Mouse (Mus musculus) olfactory bulb, adult 2 months (tissue): ENCODE results near the gene Gm17428. TPM values are rescaled to one million over a fixed set of nuclear protein-coding genes. Genes with fewer than 3 reads are reported as not detected.
"Not testable (repeated sequence)": the region's sequence is repeated elsewhere in the genome, so short reads cannot be mapped to it uniquely, and the experiment has no call there.

Experiments
- H3K27ac ChIP-seq: fragments of 200-500 bp; 2 replicates; pipeline ENCODE4 v1.5.1; 2012; ENCODE audit warnings: low read depth, low read length; ENCODE audit not compliant: insufficient read depth
- H3K4me1 ChIP-seq: fragments of 200-500 bp; 2 replicates; pipeline ENCODE4 v1.6.1; 2012; ENCODE audit warnings: low read length; ENCODE audit not compliant: control insufficient read depth, insufficient read depth
- H3K4me3 ChIP-seq: fragments of 200-500 bp; 2 replicates; pipeline ENCODE4 v1.5.1; 2012; ENCODE audit warnings: mild to moderate bottlenecking, low read depth, low read length, moderate library complexity; ENCODE audit not compliant: insufficient read depth
- CTCF ChIP-seq: fragments of 200-500 bp; IDR thresholded peaks from 2 replicates; pipeline ENCODE4 v1.5.1; 2012; ENCODE audit warnings: low read depth, mild to moderate bottlenecking, low read length, moderate library complexity; ENCODE audit not compliant: insufficient read depth
- POLR2A ChIP-seq: fragments of 200-500 bp; IDR thresholded peaks from 2 replicates; pipeline ENCODE4 v1.6.1; 2012; ENCODE audit warnings: mild to moderate bottlenecking, low read depth, low read length, moderate library complexity; ENCODE audit not compliant: insufficient read depth
- WGBS: fragments of 180-500 bp; shearing (Covaris S2); methylation state at CpG from one replicate; pipeline ENCODE4 v1.1.7; 2018; 5-methylcytosine and 5-hydroxymethylcytosine counted together
- polyA plus RNA-seq: library from polyadenylated mRNA; stranded (reverse); fragments of >200 nt; gene quantifications from 2 replicates; pipeline ENCODE4 v1.2.4, GENCODE M21; 2012; ENCODE audit warnings: low replicate concordance; ENCODE audit not compliant: missing spikeins, insufficient read depth, insufficient read length

Gm17428 gene
- polyA plus RNA-seq, 1 experiment, result not detected

DNA sequence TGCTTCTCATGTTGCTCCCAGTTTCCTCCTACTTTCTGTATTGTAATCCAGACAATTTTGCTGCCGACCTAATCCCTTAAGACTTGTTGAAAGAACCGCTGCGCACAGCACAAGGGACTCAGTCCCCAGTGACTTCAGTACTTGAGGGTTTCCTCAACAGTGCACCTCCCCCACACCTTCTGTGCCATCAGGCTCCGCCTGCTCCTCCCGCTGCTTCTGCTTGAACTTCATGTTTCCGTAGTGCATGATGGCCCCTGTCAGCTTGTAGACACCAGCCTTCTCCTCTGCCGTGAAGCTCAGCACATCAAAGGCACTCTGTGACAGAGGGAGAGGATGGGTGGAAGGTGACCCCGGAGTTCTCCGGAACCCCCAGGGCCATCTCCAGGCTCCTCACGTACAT, 16.0 kb upstream of the Gm17428 start:
- WGBS, result 71% methylated on average over 10 of the region's 10 CpGs
- TF ChIP-seq CTCF, result no peak
- TF ChIP-seq POLR2A, result no peak

DNA sequence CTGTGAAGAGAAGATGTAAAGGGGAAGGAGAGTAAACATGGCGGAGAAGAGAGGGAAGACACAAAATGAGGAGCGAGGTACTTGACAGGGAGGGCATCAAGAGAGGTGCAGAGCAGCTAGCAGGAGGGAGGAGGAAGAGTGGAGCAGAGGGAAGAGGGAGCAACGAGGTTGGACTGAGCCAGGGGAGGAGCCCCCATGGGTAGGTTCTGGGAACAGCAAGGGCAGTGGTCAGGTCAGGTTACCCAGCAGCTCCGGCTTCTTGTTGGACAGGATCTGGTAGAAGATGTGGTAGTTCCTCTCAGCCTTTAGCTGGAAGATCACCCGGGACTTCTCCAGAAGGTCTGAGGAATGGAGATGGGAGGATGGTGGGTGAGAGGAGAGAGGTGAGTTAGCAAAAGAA, 15.2 kb upstream of the Gm17428 start:
- no peak overlapping the region for H3K27ac ChIP-seq
- no peak overlapping the region for H3K4me3 ChIP-seq
- H3K4me1 ChIP-seq, result 0 out of 2 replicates have a peak, but pooled peaks cover 4% of the 10 kb centered on the region
- TF ChIP-seq POLR2A, result no peak
- TF ChIP-seq CTCF, result no peak
- WGBS, result 88% methylated on average over 5 of the region's 5 CpGs

More for the DNA sequence above, 16.0 kb upstream of the Gm17428 start:
- 0 out of 2 replicates have a peak, but pooled peaks cover 4% of the 10 kb centered on the region for H3K4me1 ChIP-seq
- H3K27ac ChIP-seq, result no peak overlapping the region
- no peak overlapping the region for H3K4me3 ChIP-seq

DNA sequence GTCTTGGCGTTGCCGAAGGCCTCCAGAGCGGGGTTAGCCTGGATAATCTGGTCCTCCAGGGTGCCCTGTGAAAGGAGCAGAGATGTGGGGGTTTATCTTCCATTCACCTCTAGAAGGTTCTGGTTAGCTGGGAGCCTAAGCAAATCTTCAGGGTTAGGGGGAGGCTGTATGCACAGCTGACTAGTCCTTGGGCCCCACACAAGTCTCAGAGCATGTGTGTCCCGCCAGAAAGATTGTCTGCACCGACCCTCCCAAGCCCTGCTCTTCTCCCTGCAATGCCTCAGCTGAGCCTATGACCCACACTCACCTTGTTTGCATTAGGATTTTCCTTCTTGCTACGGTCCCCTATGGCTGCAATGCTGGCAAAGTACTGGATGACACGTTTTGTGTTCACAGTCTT, 14.0 kb upstream of the Gm17428 start:
- TF ChIP-seq CTCF (no peak), POLR2A (no peak)
- no peak overlapping the region for H3K27ac ChIP-seq
- no peak overlapping the region for H3K4me3 ChIP-seq
- H3K4me1 ChIP-seq, result 0 out of 2 replicates have a peak, but pooled peaks cover 4% of the 10 kb centered on the region
- WGBS, result 92% methylated on average over 7 of the region's 7 CpGs

DNA sequence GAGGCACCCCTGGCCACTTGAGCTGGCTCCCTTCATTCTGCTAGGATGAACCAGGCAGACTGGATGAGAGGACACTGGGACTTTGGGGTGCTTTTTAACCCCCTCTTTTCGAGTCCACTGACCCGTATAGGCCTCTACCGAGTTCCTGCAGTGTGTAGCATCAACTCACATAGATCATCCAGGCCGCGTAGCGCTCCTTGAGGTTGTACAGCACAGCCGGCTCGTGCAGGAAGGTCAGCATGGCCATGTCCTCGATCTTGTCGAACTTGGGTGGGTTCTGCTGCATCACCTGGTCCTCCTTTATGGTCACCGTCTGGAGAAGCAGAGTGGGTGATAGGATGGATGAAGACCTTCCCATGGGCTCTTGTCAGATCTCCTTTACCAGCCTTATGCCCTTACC, 13.0 kb upstream of the Gm17428 start:
- Histone ChIP-seq H3K4me1 (0 out of 2 replicates have a peak, but pooled peaks cover 4% of the 10 kb centered on the region), H3K27ac (no peak overlapping the region), H3K4me3 (no peak overlapping the region)
- 94% methylated on average over 11 of the region's 11 CpGs for WGBS
- no peak for TF ChIP-seq POLR2A
- no peak for TF ChIP-seq CTCF

DNA sequence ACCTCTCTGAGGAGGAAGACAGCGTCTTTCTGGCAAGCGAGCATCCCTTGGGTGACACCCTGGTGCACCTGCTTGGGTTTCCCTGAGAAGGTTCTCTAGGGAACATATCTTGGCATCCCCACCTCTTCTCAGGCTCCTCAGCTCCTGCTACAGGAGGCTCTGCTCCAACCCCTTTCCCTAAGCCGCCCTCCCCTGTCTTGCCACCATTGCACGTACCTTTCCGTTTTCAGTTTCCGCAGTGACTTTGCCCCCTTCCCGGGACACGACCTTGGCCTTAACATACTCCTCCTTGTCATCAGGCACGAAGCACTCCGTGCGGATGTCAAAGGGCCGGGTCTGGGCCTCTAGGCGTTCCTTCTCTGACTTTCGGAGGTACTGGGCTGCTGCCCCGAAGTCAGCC, 11.7 kb upstream of the Gm17428 start:
- H3K4me1 ChIP-seq, result 0 out of 2 replicates have a peak, but pooled peaks cover 4% of the 10 kb centered on the region
- 86% methylated on average over 15 of the region's 15 CpGs for WGBS
- no peak overlapping the region for H3K4me3 ChIP-seq
- TF ChIP-seq POLR2A (no peak), CTCF (no peak)
- no peak overlapping the region for H3K27ac ChIP-seq

DNA sequence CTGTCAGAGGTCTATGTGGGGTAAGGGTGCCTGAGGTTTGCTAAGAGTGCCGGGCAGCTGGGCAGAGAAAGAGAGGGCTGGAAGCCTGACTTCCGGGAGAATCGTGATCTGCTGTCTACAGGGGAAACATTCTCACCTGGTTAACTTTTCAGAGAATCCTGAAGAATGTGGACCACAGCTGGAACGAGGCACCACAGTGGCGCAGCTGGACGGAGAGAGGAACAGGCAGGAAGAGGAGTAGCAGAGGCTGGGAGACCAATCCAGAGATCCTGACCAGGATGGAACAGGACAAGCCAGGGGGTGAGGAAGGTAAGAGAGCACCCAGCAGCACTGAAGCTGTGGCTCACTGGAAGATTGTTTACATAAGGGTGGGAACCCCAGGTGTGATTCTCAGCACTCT, 11.1 kb upstream of the Gm17428 start:
- TF ChIP-seq CTCF (no peak), POLR2A (no peak)
- 86% methylated on average over 6 of the region's 6 CpGs for WGBS
- H3K4me3 ChIP-seq, result no peak overlapping the region
- 0 out of 2 replicates have a peak, but pooled peaks cover 4% of the 10 kb centered on the region for H3K4me1 ChIP-seq
- no peak overlapping the region for H3K27ac ChIP-seq

DNA sequence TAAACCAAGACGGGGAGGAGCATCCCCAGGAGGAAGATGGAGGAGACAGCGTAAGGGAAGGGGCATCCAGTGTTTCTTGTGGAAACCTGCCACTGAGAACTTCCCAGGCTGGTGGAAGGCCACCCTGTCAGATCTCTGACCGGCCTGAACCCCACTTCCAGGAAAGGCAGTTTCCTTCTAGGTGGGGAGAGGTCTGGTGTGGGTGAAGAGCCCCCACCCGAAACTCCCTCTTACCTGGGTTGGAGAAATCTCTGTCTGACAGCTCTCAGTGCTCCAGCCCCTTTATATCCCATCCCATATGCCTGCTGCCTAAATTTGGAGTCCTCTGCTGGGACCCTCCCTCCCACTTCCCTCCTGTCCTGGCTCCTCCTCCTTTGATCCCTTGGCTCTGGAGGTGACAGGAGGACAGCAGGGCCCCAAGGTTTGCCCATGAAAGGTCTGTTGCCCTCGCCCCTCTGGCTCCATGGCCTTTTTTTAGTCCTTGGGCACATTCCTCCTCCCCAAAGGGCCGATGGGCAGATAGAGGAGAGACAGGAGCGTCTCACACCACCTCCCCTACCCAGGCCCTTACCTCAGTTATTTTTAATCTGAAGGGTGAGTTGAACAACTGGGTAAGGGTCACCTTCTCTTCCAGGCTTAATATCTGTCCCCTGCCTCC, 10.3 kb upstream of the Gm17428 start, which contains the start of gene Myh6:
Gene Myh6, minus strand, starts transcription at position 608 of the 658 bp plus-strand sequence.
- Histone ChIP-seq H3K4me1 (no peaks in the 10 kb centered on the region), H3K4me3 (no peak within 1 kb of the TSS), H3K27ac (no peak within 1 kb of the TSS)
- WGBS, result 86% methylated on average over 7 of the region's 7 CpGs
- TF ChIP-seq POLR2A (no peak), CTCF (no peak)

DNA sequence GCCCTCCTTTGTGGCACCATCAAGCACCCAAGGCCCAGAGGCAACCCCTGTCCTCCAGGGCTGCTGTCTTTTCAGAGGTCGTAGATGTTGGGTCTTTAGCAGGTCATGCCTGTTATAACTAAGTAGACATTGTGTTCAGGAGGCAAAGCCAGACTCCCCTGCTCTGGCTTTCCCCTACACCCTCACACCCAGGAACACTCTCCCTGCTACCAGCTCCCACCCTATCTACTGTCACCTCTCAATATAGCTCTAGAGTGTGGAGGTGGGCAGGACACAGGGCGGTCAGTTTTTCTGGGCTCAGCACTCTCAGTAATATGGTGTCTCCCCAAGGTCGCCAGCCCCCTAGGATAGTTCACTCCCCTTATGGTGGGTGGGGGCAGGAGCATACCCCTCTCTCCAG, 8.9 kb upstream of the Gm17428 start:
- Histone ChIP-seq H3K27ac (no peak overlapping the region), H3K4me3 (no peak overlapping the region), H3K4me1 (0 out of 2 replicates have a peak, but pooled peaks cover 2% of the 10 kb centered on the region)
- TF ChIP-seq CTCF (no peak), POLR2A (no peak)
- 98% methylated on average over 3 of the region's 3 CpGs for WGBS

DNA sequence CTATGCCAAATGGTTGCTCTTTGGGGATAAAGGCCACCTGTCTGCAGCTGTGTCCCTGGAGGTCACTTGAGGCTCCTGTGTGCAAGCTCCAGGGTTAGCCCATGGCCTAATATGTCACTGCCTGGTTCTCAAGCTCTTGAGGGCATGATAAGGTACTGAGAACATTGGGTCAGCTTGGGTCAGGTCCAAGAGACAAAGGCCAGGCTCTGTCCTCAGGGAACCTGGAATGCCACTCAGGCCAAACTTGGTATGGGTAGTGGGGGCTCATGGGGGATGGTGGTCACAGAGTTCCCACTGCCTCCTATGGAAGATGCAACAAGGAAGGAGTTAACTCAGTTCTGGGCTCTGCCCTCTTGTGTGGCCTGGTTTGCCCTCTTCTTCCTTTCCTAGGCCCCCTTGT, 8.4 kb upstream of the Gm17428 start:
- no peak overlapping the region for H3K4me3 ChIP-seq
- no peak overlapping the region for H3K27ac ChIP-seq
- peaks cover 6% of the 10 kb centered on the region for H3K4me1 ChIP-seq
- TF ChIP-seq CTCF, result no peak
- no peak for TF ChIP-seq POLR2A

DNA sequence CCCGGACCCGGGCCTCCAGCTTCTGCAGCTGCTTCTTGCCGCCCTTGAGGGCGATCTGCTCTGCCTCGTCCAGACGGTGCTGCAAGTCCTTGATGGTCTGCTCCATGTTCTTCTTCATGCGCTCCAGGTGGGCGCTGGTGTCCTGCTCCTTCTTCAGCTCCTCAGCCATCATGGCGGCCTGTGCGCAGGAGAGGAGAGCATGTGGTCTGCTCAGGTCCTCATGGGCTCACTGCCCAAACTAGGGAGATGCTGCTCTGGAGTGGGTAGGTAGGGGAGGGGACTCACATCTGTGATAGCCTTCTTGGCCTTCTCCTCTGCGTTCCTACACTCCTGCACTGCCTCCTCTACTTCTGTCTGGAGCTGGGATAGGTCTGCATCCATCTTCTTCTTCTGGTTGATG, 3.9 kb upstream of the Gm17428 start:
- WGBS, result 92% methylated on average over 11 of the region's 11 CpGs
- H3K27ac ChIP-seq, result not testable (repeated sequence)

More for the DNA sequence above, 3.9 kb upstream of the Gm17428 start:
- H3K4me3 ChIP-seq, result not testable (repeated sequence)
- H3K4me1 ChIP-seq, result peaks cover 28% of the 10 kb centered on the region
